Mouse (Mus musculus) cerebellum, adult 11 months (tissue): ENCODE measurements at regions not wholly inside any gene's neighbourhood (a gene's known extent, or its start where the extent isn't known, plus 50 kb on each side); places are given as distances from the start of the nearest gene placed in this dataset.

ENCODE experiments used
- DNase-seq: peaks from one replicate; pipeline ENCODE4 v3.0.0; 2022

GRCm38 (mm10) chr1:109675196-109675595 lies 307.0 kb upstream of the Cdh7 start:
- DNase-seq: no peak

- no peak for DNase-seq
Observed at GRCm38 (mm10) chr1:109722449-109722848, 259.8 kb upstream of the Cdh7 start.

- DNase-seq: peak; percentile 3
Observed at GRCm38 (mm10) chr1:109736071-109736470, 246.2 kb upstream of the Cdh7 start.
